8 mouse cellular contexts compared by ENCODE assay signal in genomic region chr1:74295456-74296171, GRCm38 (mm10). TPM values are rescaled to one million over a fixed set of nuclear protein-coding genes. Genes with fewer than 3 reads are reported as not detected.
DNase-seq lines count a peak whose midpoint lies in the region; ATAC-seq and TF ChIP-seq lines count a peak whose summit lies in the region.

No protein-coding gene starts in this region.

- DNase-seq in A20 (ENCODE audit: low read depth, low spot score): peak; percentile 46
- peak; percentile 86 for DNase-seq in c-Kit-positive CD71-positive TER-119-negative erythroid progenitor cells, embryonic 14.5 days (ENCODE audit: low read depth)
- peak; percentile 99 for DNase-seq in fibroblast of lung, adult 2 months (ENCODE audit: low read depth)
- peak; percentile 96 for DNase-seq in kidney, postnatal 0 days (ENCODE audit: low spot score)
- DNase-seq in liver, adult 2 months (ENCODE audit: extremely low read depth, low read depth, low spot score): peak; percentile 58
- DNase-seq in monocyte, adult 2 months (ENCODE audit: low read depth in 1 of 2, low spot score in 2 of 2): peak; percentile 64 to 69
- DNase-seq in spleen, postnatal 4 days (ENCODE audit: low spot score in 2 of 2): peak; percentile 63 to 75

- H3K4me2 ChIP-seq in heart, embryonic 13.5 days: peak overlapping the region; percentile 73
- peak overlapping the region; percentile 38 for H3K4me2 ChIP-seq in kidney, postnatal 0 days (ENCODE audit: low read length)

- H3K4me1 ChIP-seq in heart, embryonic 13.5 days: peaks cover 99% of the 10 kb centered on the region
- H3K4me1 ChIP-seq in kidney, postnatal 0 days (replicated peaks; ENCODE audit: insufficient read depth, low read length): peaks cover 39% of the 10 kb centered on the region
- peaks cover 18% of the 10 kb centered on the region for H3K4me1 ChIP-seq in liver, adult 2 months (ENCODE audit: control insufficient read depth, insufficient read depth, low read length)

- peak; percentile 77 for ATAC-seq in heart, embryonic 13.5 days (ENCODE audit: extremely low read depth, insufficient number of reproducible peaks, low FRiP score, low TSS enrichment)
- ATAC-seq in kidney, postnatal 0 days (replicated peaks; ENCODE audit: low FRiP score, low read depth): peak; percentile 88

- peak overlapping the region; percentile 99 for H3K27ac ChIP-seq in heart, embryonic 13.5 days (replicated peaks)
- peak overlapping the region; percentile 92 for H3K27ac ChIP-seq in kidney, postnatal 0 days
- H3K27ac ChIP-seq in liver, adult 2 months (replicated peaks; ENCODE audit: insufficient read depth, low read depth, low read length): peak overlapping the region; percentile 79

- H3K4me3 ChIP-seq in heart, embryonic 13.5 days: peak overlapping the region; percentile 44
- H3K4me3 ChIP-seq in kidney, postnatal 0 days (replicated peaks; ENCODE audit: low read depth, low read length): no peak overlapping the region
- no peak overlapping the region for H3K4me3 ChIP-seq in liver, adult 2 months (ENCODE audit: insufficient read depth, low read depth, low read length)

- no peak for TF ChIP-seq POLR2A in liver, adult 2 months (IDR thresholded peaks at IDR 0.05; ENCODE audit: extremely low read depth, insufficient read depth, low read length)

- no peak for TF ChIP-seq CTCF in kidney, postnatal 0 days (IDR thresholded peaks at IDR 0.05; ENCODE audit: low read depth)
- TF ChIP-seq CTCF in liver, adult 2 months (IDR thresholded peaks at IDR 0.05; ENCODE audit: low read depth, low read length): no peak

- H3K36me3 ChIP-seq in heart, embryonic 13.5 days: peaks cover 44% of the 10 kb centered on the region
- peaks cover 15% of the 10 kb centered on the region for H3K36me3 ChIP-seq in kidney, postnatal 0 days (ENCODE audit: insufficient read depth, low read length)
- peaks cover 13% of the 10 kb centered on the region; the same call in 1 of the 2 replicates for H3K36me3 ChIP-seq in liver, adult 2 months (ENCODE audit: control insufficient read depth, insufficient read depth, low read length)

- peaks cover 29% of the 10 kb centered on the region; the same call in 1 of the 2 replicates for H3K79me2 ChIP-seq in liver, adult 2 months (ENCODE audit: control insufficient read depth, insufficient read depth, low read length)

- H3K27me3 ChIP-seq in heart, embryonic 13.5 days (replicated peaks): no peaks in the 10 kb centered on the region
- H3K27me3 ChIP-seq in kidney, postnatal 0 days (ENCODE audit: insufficient read depth, low read length): no peaks in the 10 kb centered on the region
- H3K27me3 ChIP-seq in liver, adult 2 months (ENCODE audit: control insufficient read depth, insufficient read depth, low read length): no peaks in the 10 kb centered on the region

- peak overlapping the region; percentile 78 for H3K9ac ChIP-seq in heart, embryonic 13.5 days
- H3K9ac ChIP-seq in kidney, postnatal 0 days (ENCODE audit: low read depth, low read length): peak overlapping the region; percentile 44
- H3K9ac ChIP-seq in liver, adult 2 months (ENCODE audit: low read depth, low read length): peak overlapping the region; percentile 9; the same call in 1 of the 2 replicates

- WGBS in heart, embryonic 13.5 days: 7% methylated on average over 9 of the region's 9 CpGs
- WGBS in kidney, postnatal 0 days: 4% methylated on average over 9 of the region's 9 CpGs
- WGBS in liver, adult 2 months: 43% methylated on average over 9 of the region's 9 CpGs

- no peaks in the 10 kb centered on the region for H3K9me3 ChIP-seq in heart, embryonic 13.5 days
- H3K9me3 ChIP-seq in kidney, postnatal 0 days (replicated peaks; ENCODE audit: low read length): no peaks in the 10 kb centered on the region

RNA-seq across cellular contexts. Expression of gene Tmbim1, which starts 9.8 kb away (rescaled TPM):
- 42.0 and 42.7 TPM in 2 replicates for polyA plus RNA-seq in heart, embryonic 13.5 days (2015; fragmentation: Nextera tagmentation; extraction: Ambion mirVana)
- polyA plus RNA-seq in kidney, postnatal 0 days (2015; fragmentation: Nextera tagmentation; extraction: Ambion mirVana): 27.8 and 30.8 TPM in 2 replicates
- total RNA-seq in liver, adult 2 months (2014; rRNA removed): 26.1 and 31.5 TPM in 2 replicates
- polyA plus RNA-seq in liver, adult 2 months (2012; rRNA removed): 89.8 and 101 TPM in 2 replicates

RNA-seq across cellular contexts. Expression of gene Pnkd, which starts 10.9 kb away (rescaled TPM):
- polyA plus RNA-seq in heart, embryonic 13.5 days (2015; fragmentation: Nextera tagmentation; extraction: Ambion mirVana): 227 and 252 TPM in 2 replicates
- polyA plus RNA-seq in kidney, postnatal 0 days (2015; fragmentation: Nextera tagmentation; extraction: Ambion mirVana): 162 and 169 TPM in 2 replicates
- 28.0 and 34.4 TPM in 2 replicates for total RNA-seq in liver, adult 2 months (2014; rRNA removed)
- 130 and 138 TPM in 2 replicates for polyA plus RNA-seq in liver, adult 2 months (2012; rRNA removed)

RNA-seq across cellular contexts. Expression of gene Aamp, which starts 11.1 kb away (rescaled TPM):
- polyA plus RNA-seq in heart, embryonic 13.5 days (2015; fragmentation: Nextera tagmentation; extraction: Ambion mirVana): 164 and 188 TPM in 2 replicates
- 248 and 264 TPM in 2 replicates for polyA plus RNA-seq in kidney, postnatal 0 days (2015; fragmentation: Nextera tagmentation; extraction: Ambion mirVana)
- total RNA-seq in liver, adult 2 months (2014; rRNA removed): 112 and 115 TPM in 2 replicates
- 156 TPM in 2 replicates for polyA plus RNA-seq in liver, adult 2 months (2012; rRNA removed)

RNA-seq across cellular contexts. Expression of gene Gpbar1, which starts 17.3 kb away (rescaled TPM):
- polyA plus RNA-seq in heart, embryonic 13.5 days (2015; fragmentation: Nextera tagmentation; extraction: Ambion mirVana): 0.36 and 0.64 TPM in 2 replicates
- 1.0 and 1.7 TPM in 2 replicates for polyA plus RNA-seq in kidney, postnatal 0 days (2015; fragmentation: Nextera tagmentation; extraction: Ambion mirVana)
- not detected in 2 replicates for total RNA-seq in liver, adult 2 months (2014; rRNA removed)
- polyA plus RNA-seq in liver, adult 2 months (2012; rRNA removed): 0.11 and 0.20 TPM in 2 replicates

RNA-seq across cellular contexts. Expression of gene Arpc2, which starts 59.7 kb away (rescaled TPM):
- polyA plus RNA-seq in heart, embryonic 13.5 days (2015; fragmentation: Nextera tagmentation; extraction: Ambion mirVana): 400 and 438 TPM in 2 replicates
- 487 TPM in 2 replicates for polyA plus RNA-seq in kidney, postnatal 0 days (2015; fragmentation: Nextera tagmentation; extraction: Ambion mirVana)
- 83.4 and 96.3 TPM in 2 replicates for total RNA-seq in liver, adult 2 months (2014; rRNA removed)
- 59.2 and 70.5 TPM in 2 replicates for polyA plus RNA-seq in liver, adult 2 months (2012; rRNA removed)

Comparison
In these comparisons a context has a peak if more than half of its experiments do, and no peak if none do; other contexts are left out.
1. DNase-seq: peak in every context shown above with its lines; median percentile 99 in fibroblast of lung, adult 2 months; 96 in kidney, postnatal 0 days; 86 in c-Kit-positive CD71-positive TER-119-negative erythroid progenitor cells, embryonic 14.5 days; 69 in spleen, postnatal 4 days; 66 in monocyte, adult 2 months; 58 in liver, adult 2 months; 46 in A20.
2. H3K9ac ChIP-seq: peak in every context shown above with its lines; median percentile 78 in heart, embryonic 13.5 days; 44 in kidney, postnatal 0 days; 9 in liver, adult 2 months.